Mouse (Mus musculus) stomach, embryonic 16.5 days (tissue): Measurements from ENCODE around the gene Carmil1. TPM values are rescaled to one million over a fixed set of nuclear protein-coding genes. Genes with fewer than 3 reads are reported as not detected.

Experiments used
- ATAC-seq: fragments of 200-750 bp; cut with Nextera tagmentation; 2 replicates; pipeline ENCODE4 v1.8.0; 2017; ENCODE audit warnings: moderate number of reproducible peaks, moderate TSS enrichment; ENCODE audit not compliant: insufficient read depth, low FRiP score
- H3K27ac ChIP-seq: fragments of 300-500 bp; sonication (generic); 2 replicates; pipeline ENCODE4 v1.5.1; 2014; ENCODE audit warnings: low read length
- H3K27me3 ChIP-seq: fragments of 300-500 bp; sonication (generic); 2 replicates; pipeline ENCODE4 v1.6.1; 2014; ENCODE audit warnings: low read length, control low read depth, mixed read lengths; ENCODE audit not compliant: control insufficient read depth, insufficient read depth
- H3K36me3 ChIP-seq: fragments of 300-500 bp; sonication (generic); 2 replicates; pipeline ENCODE4 v1.6.1; 2014; ENCODE audit warnings: low read length; ENCODE audit not compliant: control insufficient read depth, insufficient read depth
- H3K4me1 ChIP-seq: fragments of 300-500 bp; sonication (generic); 2 replicates; pipeline ENCODE4 v1.6.1; 2014; ENCODE audit warnings: low read length, control low read depth, mixed read lengths; ENCODE audit not compliant: control insufficient read depth, insufficient read depth
- H3K4me2 ChIP-seq: fragments of 300-500 bp; sonication (generic); 2 replicates; pipeline ENCODE4 v1.6.1; 2014; ENCODE audit warnings: low read depth, low read length, mixed read lengths
- H3K4me3 ChIP-seq: fragments of 300-500 bp; sonication (generic); replicated peaks from 2 replicates; pipeline ENCODE4 v1.5.1; 2014; ENCODE audit warnings: mild to moderate bottlenecking, low read length
- H3K9ac ChIP-seq: fragments of 300-500 bp; sonication (generic); 2 replicates; pipeline ENCODE4 v1.6.1; 2014; ENCODE audit warnings: low read length
- H3K9me3 ChIP-seq: fragments of 300-500 bp; sonication (generic); replicated peaks from 2 replicates; pipeline ENCODE4 v1.6.1; 2016; ENCODE audit warnings: low read length, control low read depth; ENCODE audit not compliant: control insufficient read depth
- WGBS: fragments of 180-500 bp; shearing (Covaris S2); extraction: QIAGEN DNeasy Blood & Tissue Kit; methylation state at CpG from one replicate; pipeline ENCODE4 v1.1.7; 2014; 5-methylcytosine and 5-hydroxymethylcytosine counted together
- polyA plus RNA-seq: library from polyadenylated mRNA; unstranded; fragments of >200 nt; fragmentation: Nextera tagmentation; extraction: Ambion mirVana; gene quantifications from 2 replicates; pipeline ENCODE4 v1.2.1, GENCODE M21; 2015

Gene Carmil1
- polyA plus RNA-seq, 1 experiment from 2014 or later, result 41.6 TPM

DNA sequence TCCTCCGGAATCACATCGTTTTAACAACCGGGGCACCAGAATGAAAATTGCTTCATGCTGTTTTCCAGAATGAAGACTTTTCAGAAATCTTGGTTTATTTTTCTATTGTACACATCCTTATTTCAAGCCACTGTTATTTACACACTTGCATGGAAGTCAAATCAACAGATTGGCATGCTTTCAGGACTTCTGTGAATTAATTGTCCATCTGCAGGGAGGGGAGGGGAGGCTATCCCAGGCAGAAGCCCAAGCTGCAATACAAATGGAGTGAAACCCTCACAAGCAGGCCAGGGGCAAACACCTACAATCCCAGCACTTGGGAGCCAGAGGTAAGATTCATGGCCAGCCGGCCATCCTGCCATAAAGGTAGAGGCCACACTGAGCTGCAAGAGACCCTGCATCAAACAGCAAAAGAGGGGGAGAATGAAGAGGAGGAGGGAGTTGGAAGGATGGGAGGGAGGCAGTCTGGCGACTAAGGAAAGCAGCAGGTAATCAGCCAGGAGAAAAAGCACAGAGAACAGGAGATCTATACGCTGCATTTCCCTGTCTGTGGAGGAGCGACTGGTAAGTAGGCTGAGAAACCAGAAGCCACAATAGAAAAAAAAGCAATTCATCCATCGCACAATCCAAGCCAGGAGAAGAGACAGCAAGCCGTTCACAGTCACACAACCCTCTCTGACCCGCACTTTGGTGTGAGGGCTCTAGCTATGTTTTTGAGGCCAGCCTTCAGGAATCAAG is 48.7 kb downstream of the Carmil1 start:
- ATAC-seq, result no peak
- WGBS, result 73% methylated on average over 10 of the region's 10 CpGs
- Histone ChIP-seq H3K4me1 (no peaks in the 10 kb centered on the region), H3K36me3 (no peaks in the 10 kb centered on the region), H3K4me2 (no peak overlapping the region), H3K9ac (no peak overlapping the region), H3K9me3 (no peaks in the 10 kb centered on the region), H3K27me3 (no peaks in the 10 kb centered on the region), H3K4me3 (no peak overlapping the region), H3K27ac (no peak overlapping the region)

DNA sequence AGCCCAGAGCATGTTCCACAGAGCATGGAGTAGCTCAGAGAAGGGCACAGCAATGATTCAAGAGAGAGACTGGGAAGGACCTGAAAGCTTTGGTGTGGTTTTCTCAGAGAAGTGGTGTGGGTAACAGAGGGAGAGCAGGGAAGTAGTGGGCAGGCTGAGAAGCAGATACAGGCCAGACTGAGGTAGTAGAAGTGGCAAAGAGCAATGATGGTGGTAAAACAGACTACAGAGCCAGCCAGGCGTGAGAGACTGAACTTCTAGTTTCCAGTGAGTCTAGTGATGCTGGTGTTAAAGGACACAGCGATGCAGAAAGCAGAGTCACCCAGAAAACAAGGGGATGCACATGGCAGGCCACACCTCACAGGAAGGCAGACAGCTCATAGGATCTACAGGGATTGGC is 49.4 kb downstream of the Carmil1 start:
- ATAC-seq, result no peak
- Histone ChIP-seq H3K27me3 (no peaks in the 10 kb centered on the region), H3K36me3 (no peaks in the 10 kb centered on the region), H3K4me3 (no peak overlapping the region), H3K9ac (no peak overlapping the region), H3K4me1 (no peaks in the 10 kb centered on the region), H3K4me2 (no peak overlapping the region), H3K27ac (no peak overlapping the region), H3K9me3 (no peaks in the 10 kb centered on the region; the same call in 1 of the 2 replicates)
- WGBS, result 86% methylated on average over 2 of the region's 2 CpGs

DNA sequence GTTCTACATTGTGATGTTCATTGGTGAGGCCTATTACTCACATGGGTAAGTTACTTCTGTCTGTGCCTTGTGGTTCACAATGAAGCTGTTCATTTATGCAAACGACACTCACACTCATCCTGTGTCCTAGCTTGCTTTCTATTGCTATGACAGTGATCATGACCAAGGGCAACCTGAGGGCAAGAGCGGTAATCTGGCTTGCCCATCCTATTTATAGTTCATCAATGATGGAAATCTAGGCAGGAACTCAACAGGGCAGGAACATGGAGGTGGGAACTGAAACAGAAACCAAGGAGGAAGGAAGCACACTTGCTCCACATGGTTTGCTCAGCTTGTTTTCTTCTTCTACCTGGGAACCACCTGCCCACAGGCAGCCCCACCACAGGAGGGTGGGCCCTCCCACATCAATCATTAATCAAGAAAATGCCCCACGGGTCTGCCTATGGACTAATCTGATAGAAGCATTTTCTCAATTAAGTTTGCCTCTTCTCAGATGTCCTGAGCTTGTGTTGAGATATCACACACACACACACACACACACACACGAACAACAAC is 50.0 kb downstream of the Carmil1 start:
- 81% methylated on average over 4 of the region's 4 CpGs for WGBS
- ATAC-seq, result no peak

DNA sequence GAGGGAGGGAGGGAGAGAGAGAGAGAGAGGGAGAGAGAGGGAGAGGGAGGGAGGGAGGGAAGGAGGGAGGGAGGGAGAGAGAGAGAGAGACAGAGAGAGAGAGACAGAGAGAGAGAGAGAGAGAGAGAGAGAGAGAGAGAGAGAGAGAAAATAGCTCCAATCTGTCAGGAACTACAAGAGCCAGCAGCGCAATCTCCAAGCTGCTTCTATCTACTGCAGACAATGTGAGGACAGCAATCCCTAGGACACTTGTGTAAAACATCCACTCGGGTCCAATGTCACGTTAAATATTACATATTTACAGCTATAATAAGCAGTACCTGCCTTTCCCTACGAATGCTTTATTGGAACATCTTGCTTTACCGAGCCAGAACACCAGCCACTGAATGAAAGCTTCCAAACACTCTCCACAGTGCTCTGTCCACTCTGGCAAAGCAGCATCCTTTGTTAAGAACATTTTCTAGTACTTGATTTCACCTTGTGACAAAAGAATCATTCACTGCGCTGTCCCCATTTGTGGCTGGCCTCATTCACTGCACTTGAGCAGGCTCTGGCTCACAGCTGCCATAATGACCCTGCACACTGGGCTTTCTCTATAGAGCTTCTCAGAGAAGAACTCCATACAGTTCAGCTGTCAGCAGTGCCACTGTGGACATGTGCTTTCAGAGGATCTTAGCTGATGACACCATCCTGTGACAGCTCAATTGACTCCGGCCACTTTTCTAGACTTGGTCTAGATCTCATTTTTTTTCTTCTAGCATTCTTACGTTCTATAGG is 57.0 kb downstream of the Carmil1 start:
- WGBS, result 77% methylated on average over 8 of the region's 8 CpGs
- no peaks in the 10 kb centered on the region for H3K27me3 ChIP-seq
- H3K4me2 ChIP-seq, result no peak overlapping the region
- no peak overlapping the region for H3K9ac ChIP-seq
- no peaks in the 10 kb centered on the region for H3K4me1 ChIP-seq
- no peak overlapping the region for H3K4me3 ChIP-seq
- no peaks in the 10 kb centered on the region; the same call in 1 of the 2 replicates for H3K9me3 ChIP-seq
- no peaks in the 10 kb centered on the region for H3K36me3 ChIP-seq
- no peak overlapping the region for H3K27ac ChIP-seq
- no peak for ATAC-seq

More for the DNA sequence above, 50.0 kb downstream of the Carmil1 start:
- Histone ChIP-seq H3K4me2 (no peak overlapping the region), H3K36me3 (no peaks in the 10 kb centered on the region), H3K9me3 (no peaks in the 10 kb centered on the region; the same call in 1 of the 2 replicates), H3K27ac (no peak overlapping the region), H3K9ac (no peak overlapping the region), H3K4me1 (no peaks in the 10 kb centered on the region), H3K27me3 (no peaks in the 10 kb centered on the region), H3K4me3 (no peak overlapping the region)

DNA sequence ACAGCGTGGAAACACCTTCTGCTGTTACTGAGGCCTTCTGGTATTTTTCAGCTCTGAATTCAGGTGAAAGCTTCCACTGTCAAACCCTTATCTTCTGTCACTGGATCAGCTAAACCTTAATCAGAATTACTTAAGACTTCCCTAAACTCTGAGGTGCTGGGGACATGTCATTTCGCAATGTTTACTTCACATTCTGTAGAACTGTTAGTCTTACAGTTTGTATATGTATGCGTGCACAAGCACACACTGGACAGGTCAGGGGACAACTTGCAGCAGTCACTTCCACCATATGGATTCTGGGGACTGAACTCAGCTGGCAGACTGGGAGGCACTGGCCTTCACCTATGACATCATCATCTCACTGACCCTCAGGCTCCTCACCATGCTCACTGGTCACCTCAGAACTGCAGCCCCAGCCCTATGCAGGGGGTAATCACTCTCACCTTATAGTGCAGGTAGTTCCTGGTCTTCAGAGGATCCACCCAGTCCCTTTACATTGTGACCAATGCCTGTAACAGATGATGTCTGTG is 60.1 kb downstream of the Carmil1 start:
- WGBS, result 68% methylated on average over 3 of the region's 3 CpGs
- no peak overlapping the region for H3K4me3 ChIP-seq
- no peaks in the 10 kb centered on the region for H3K27me3 ChIP-seq
- H3K9me3 ChIP-seq, result no peaks in the 10 kb centered on the region
- no peak overlapping the region for H3K9ac ChIP-seq
- no peak overlapping the region for H3K4me2 ChIP-seq
- ATAC-seq, result no peak
- H3K4me1 ChIP-seq, result no peaks in the 10 kb centered on the region
- H3K27ac ChIP-seq, result no peak overlapping the region
- H3K36me3 ChIP-seq, result no peaks in the 10 kb centered on the region

DNA sequence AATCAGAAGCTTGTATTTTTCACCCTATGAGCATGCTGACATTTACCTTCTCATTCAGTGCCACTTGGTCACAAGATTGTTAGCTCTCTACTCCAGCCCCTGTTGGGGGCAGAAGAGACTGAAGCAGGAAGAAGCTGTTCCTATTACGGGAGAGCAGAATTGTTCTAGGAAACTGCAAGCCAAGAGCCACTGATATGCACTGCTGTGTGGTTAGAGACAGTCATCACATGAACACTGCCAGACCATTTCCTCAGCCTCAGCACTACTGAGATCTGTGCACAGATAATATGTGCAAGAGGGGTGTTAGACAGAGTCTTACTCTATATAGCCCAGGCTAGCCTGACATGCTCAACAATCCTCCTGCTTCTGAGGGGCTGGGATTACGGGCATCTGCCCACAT is 69.4 kb downstream of the Carmil1 start:
- H3K4me1 ChIP-seq, result no peaks in the 10 kb centered on the region
- H3K4me2 ChIP-seq, result no peak overlapping the region
- no peaks in the 10 kb centered on the region for H3K36me3 ChIP-seq
- no peak overlapping the region for H3K4me3 ChIP-seq
- H3K9me3 ChIP-seq, result no peaks in the 10 kb centered on the region
- WGBS, result 68% methylated on average over 2 of the region's 2 CpGs
- no peaks in the 10 kb centered on the region for H3K27me3 ChIP-seq
- no peak overlapping the region for H3K27ac ChIP-seq
- no peak for ATAC-seq
- H3K9ac ChIP-seq, result no peak overlapping the region

DNA sequence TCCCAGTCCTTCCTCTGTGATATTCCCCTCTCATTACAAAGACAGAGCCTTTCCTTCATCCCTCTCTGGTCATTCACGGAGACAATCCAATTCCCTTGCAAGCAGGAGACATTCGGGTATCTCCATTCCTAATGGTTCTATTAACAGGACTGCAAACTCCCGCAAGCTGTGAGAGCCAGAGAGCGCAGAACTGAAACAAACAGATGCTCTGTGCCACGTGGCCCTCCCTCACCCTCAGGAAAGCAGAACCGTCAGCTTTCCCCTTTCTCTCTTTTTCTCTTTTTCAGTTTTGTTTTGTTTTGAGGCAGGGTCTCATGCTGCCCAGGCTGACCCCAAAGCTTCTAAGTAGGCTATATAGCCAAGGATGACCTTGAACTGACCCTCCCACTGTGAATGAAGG is 74.5 kb downstream of the Carmil1 start:
- ATAC-seq, result no peak
- H3K4me3 ChIP-seq, result no peak overlapping the region
- WGBS, result 68% methylated on average over 6 of the region's 6 CpGs
- no peak overlapping the region for H3K4me2 ChIP-seq
- no peaks in the 10 kb centered on the region for H3K27me3 ChIP-seq
- H3K9me3 ChIP-seq, result no peaks in the 10 kb centered on the region
- no peak overlapping the region for H3K9ac ChIP-seq
- no peaks in the 10 kb centered on the region for H3K36me3 ChIP-seq
- H3K27ac ChIP-seq, result no peak overlapping the region
- no peaks in the 10 kb centered on the region for H3K4me1 ChIP-seq

DNA sequence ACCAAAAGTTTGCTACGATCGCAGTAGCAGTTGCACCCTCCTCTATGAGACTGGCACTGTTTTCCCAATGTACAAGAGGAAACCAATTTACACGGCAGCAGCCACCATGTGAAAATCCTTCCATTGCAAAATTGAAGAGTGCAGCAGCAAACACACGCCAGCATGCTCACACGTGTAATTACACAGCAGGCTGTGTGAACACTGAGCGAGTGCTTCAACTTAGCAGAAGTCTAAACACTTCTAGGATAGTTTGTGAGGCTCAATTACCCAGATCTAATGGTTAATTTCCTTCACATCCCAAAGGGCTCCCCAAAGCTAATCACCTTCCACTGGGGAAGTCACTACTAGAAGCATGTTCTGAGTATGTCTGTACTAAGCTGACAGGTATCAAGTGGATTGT is 78.3 kb downstream of the Carmil1 start:
- peaks cover 9% of the 10 kb centered on the region for H3K4me1 ChIP-seq
- no peak for ATAC-seq
- WGBS, result 83% methylated on average over 6 of the region's 6 CpGs

More for the DNA sequence above, 78.3 kb downstream of the Carmil1 start:
- Histone ChIP-seq H3K4me2 (no peak overlapping the region), H3K9me3 (no peaks in the 10 kb centered on the region), H3K27ac (no peak overlapping the region), H3K36me3 (no peaks in the 10 kb centered on the region), H3K4me3 (no peak overlapping the region), H3K27me3 (no peaks in the 10 kb centered on the region), H3K9ac (no peak overlapping the region)
